Mouse (Mus musculus): ENCODE data around the gene Mex3d.

GRCm38 (mm10) chr10:80348981-80349380, 38.5 kb downstream of the Mex3d start:
- TF ChIP-seq GATA1 (IDR thresholded peaks at IDR 0.05; ENCODE audit: borderline replicate concordance, low read length) (no peak), FLI1 (IDR thresholded peaks at IDR 0.05; ENCODE audit: low read length) (no peak)
